Mouse (Mus musculus) cerebellum, adult 9-10 months (tissue): Measurements from ENCODE around the gene Sars2.

ENCODE experiments used
- DNase-seq: peaks from one replicate; pipeline ENCODE4 v3.0.0; 2022

The Sars2 gene

GRCm38 (mm10) chr7:28727649-28728340, 14.0 kb upstream of the Sars2 start:
- DNase-seq = peak; percentile 24

- peak; percentile 76 for DNase-seq
These were observed 9.2 kb upstream of the Sars2 start for GRCm38 (mm10) chr7:28732341-28733142.

GRCm38 (mm10) chr7:28733211-28733610, 8.6 kb upstream of the Sars2 start:
- DNase-seq = no peak

- DNase-seq = no peak
These were observed 6.1 kb upstream of the Sars2 start for GRCm38 (mm10) chr7:28735701-28736100.

GRCm38 (mm10) chr7:28739829-28740228, 2.0 kb upstream of the Sars2 start:
- DNase-seq = no peak

GRCm38 (mm10) chr7:28740949-28741348, 843 bp upstream of the Sars2 start:
- no peak for DNase-seq

GRCm38 (mm10) chr7:28741368-28741708, 454 bp upstream of the Sars2 start:
- DNase-seq = no peak

- no peak for DNase-seq
These were observed 8.1 kb downstream of the Sars2 start for GRCm38 (mm10) chr7:28749935-28750334.

GRCm38 (mm10) chr7:28756079-28756478, 14.3 kb downstream of the Sars2 start, which contains the start of gene Ccer2:
Gene Ccer2 (plus strand): TSS chr7:28756174.
- no peak for DNase-seq

- DNase-seq = no peak
These were observed 16.8 kb downstream of the Sars2 start for GRCm38 (mm10) chr7:28758623-28759022.

GRCm38 (mm10) chr7:28761907-28762306, 20.1 kb downstream of the Sars2 start:
- no peak for DNase-seq

- no peak for DNase-seq
These were observed 23.4 kb downstream of the Sars2 start for GRCm38 (mm10) chr7:28765211-28765610.

GRCm38 (mm10) chr7:28766173-28766879, 24.5 kb downstream of the Sars2 start, which contains the start of gene Sirt2:
Gene Sirt2 (plus strand): TSS chr7:28766735.
- peak; percentile 100 for DNase-seq

GRCm38 (mm10) chr7:28766910-28767309, 25.1 kb downstream of the Sars2 start:
- no peak for DNase-seq

GRCm38 (mm10) chr7:28767462-28767965, 25.7 kb downstream of the Sars2 start, which contains the start of gene Nfkbib:
Gene Nfkbib (minus strand): TSS chr7:28767512.
- DNase-seq = peak; percentile 61

- no peak for DNase-seq
These were observed 27.7 kb downstream of the Sars2 start for GRCm38 (mm10) chr7:28769414-28769958.

- no peak for DNase-seq
These were observed 28.5 kb downstream of the Sars2 start for GRCm38 (mm10) chr7:28770309-28770708.

- no peak for DNase-seq
These were observed 30.1 kb downstream of the Sars2 start for GRCm38 (mm10) chr7:28771867-28772266.

GRCm38 (mm10) chr7:28773163-28773562, 31.4 kb downstream of the Sars2 start:
- DNase-seq = no peak

- DNase-seq = no peak
These were observed 32.4 kb downstream of the Sars2 start for GRCm38 (mm10) chr7:28774164-28774563.

GRCm38 (mm10) chr7:28775129-28775528, 33.3 kb downstream of the Sars2 start:
- no peak for DNase-seq

- no peak for DNase-seq
These were observed 37.0 kb downstream of the Sars2 start for GRCm38 (mm10) chr7:28778825-28779224.

- peak; percentile 93 for DNase-seq
These were observed 38.4 kb downstream of the Sars2 start for GRCm38 (mm10) chr7:28780067-28780658.
